Mouse (Mus musculus): ENCODE measurements around the gene Lrrtm4. TPM values are rescaled to one million over a fixed set of nuclear protein-coding genes. Genes with fewer than 3 reads are reported as not detected.

The Lrrtm4 gene
- polyA plus RNA-seq (2012; rRNA removed): 23.3 and 31.9 TPM in 2 replicates

GRCm38 (mm10) chr6:80018765-80019164, at the start of gene Lrrtm4:
Gene Lrrtm4, plus strand, starts transcription at chr6:80018877.
- peak; percentile 72 to 84 for DNase-seq (ENCODE audit: extremely low spot score in 1 of 2, low spot score in 1 of 2)

- peak in 1 of 2 experiments; percentile 22 for DNase-seq (ENCODE audit: extremely low spot score in 1 of 2, low spot score in 1 of 2)
Measured at GRCm38 (mm10) chr6:80019189-80019860, 648 bp downstream of the Lrrtm4 start.

- DNase-seq (ENCODE audit: extremely low spot score in 1 of 2, low spot score in 1 of 2): peak in 1 of 2 experiments; percentile 28
Measured at GRCm38 (mm10) chr6:80019861-80020230, 1.2 kb downstream of the Lrrtm4 start.

GRCm38 (mm10) chr6:80056849-80057248, 38.2 kb downstream of the Lrrtm4 start:
- no peak for DNase-seq (ENCODE audit: extremely low spot score in 1 of 2, low spot score in 1 of 2)

GRCm38 (mm10) chr6:80078001-80078400, 59.3 kb downstream of the Lrrtm4 start:
- peak; percentile 23 to 42 for DNase-seq (ENCODE audit: extremely low spot score in 1 of 2, low spot score in 1 of 2)

GRCm38 (mm10) chr6:80079290-80079689, 60.6 kb downstream of the Lrrtm4 start:
- peak in 1 of 2 experiments; percentile 19 for DNase-seq (ENCODE audit: extremely low spot score in 1 of 2, low spot score in 1 of 2)

- DNase-seq (ENCODE audit: extremely low spot score in 1 of 2, low spot score in 1 of 2): no peak
Measured at GRCm38 (mm10) chr6:80094909-80095308, 76.2 kb downstream of the Lrrtm4 start.

- DNase-seq (ENCODE audit: extremely low spot score in 1 of 2, low spot score in 1 of 2): no peak
Measured at GRCm38 (mm10) chr6:80105343-80105742, 86.7 kb downstream of the Lrrtm4 start.

- DNase-seq (ENCODE audit: extremely low spot score in 1 of 2, low spot score in 1 of 2): no peak
Measured at GRCm38 (mm10) chr6:80105843-80106242, 87.2 kb downstream of the Lrrtm4 start.

- DNase-seq (ENCODE audit: extremely low spot score in 1 of 2, low spot score in 1 of 2): peak in 1 of 2 experiments; percentile 15
Measured at GRCm38 (mm10) chr6:80126419-80126818, 107.7 kb downstream of the Lrrtm4 start.

- no peak for DNase-seq (ENCODE audit: extremely low spot score in 1 of 2, low spot score in 1 of 2)
Measured at GRCm38 (mm10) chr6:80162585-80162984, 143.9 kb downstream of the Lrrtm4 start.

GRCm38 (mm10) chr6:80181916-80182315, 163.2 kb downstream of the Lrrtm4 start:
- DNase-seq (ENCODE audit: extremely low spot score in 1 of 2, low spot score in 1 of 2): no peak

- no peak for DNase-seq (ENCODE audit: extremely low spot score in 1 of 2, low spot score in 1 of 2)
Measured at GRCm38 (mm10) chr6:80182353-80182752, 163.7 kb downstream of the Lrrtm4 start.

- no peak for DNase-seq (ENCODE audit: extremely low spot score in 1 of 2, low spot score in 1 of 2)
Measured at GRCm38 (mm10) chr6:80185489-80186113, 166.9 kb downstream of the Lrrtm4 start.

- DNase-seq (ENCODE audit: extremely low spot score in 1 of 2, low spot score in 1 of 2): no peak
Measured at GRCm38 (mm10) chr6:80186791-80187190, 168.1 kb downstream of the Lrrtm4 start.

- DNase-seq (ENCODE audit: extremely low spot score in 1 of 2, low spot score in 1 of 2): peak in 1 of 2 experiments; percentile 12
Measured at GRCm38 (mm10) chr6:80209476-80209875, 190.8 kb downstream of the Lrrtm4 start.

GRCm38 (mm10) chr6:80210281-80210680, 191.6 kb downstream of the Lrrtm4 start:
- no peak for DNase-seq (ENCODE audit: extremely low spot score in 1 of 2, low spot score in 1 of 2)

- DNase-seq (ENCODE audit: extremely low spot score in 1 of 2, low spot score in 1 of 2): no peak
Measured at GRCm38 (mm10) chr6:80261595-80261994, 242.9 kb downstream of the Lrrtm4 start.

- DNase-seq (ENCODE audit: extremely low spot score in 1 of 2, low spot score in 1 of 2): no peak
Measured at GRCm38 (mm10) chr6:80263972-80264371, 245.3 kb downstream of the Lrrtm4 start.

- DNase-seq (ENCODE audit: extremely low spot score in 1 of 2, low spot score in 1 of 2): no peak
Measured at GRCm38 (mm10) chr6:80264584-80264983, 245.9 kb downstream of the Lrrtm4 start.

- no peak for DNase-seq (ENCODE audit: extremely low spot score in 1 of 2, low spot score in 1 of 2)
Measured at GRCm38 (mm10) chr6:80265746-80266145, 247.1 kb downstream of the Lrrtm4 start.

GRCm38 (mm10) chr6:80286968-80287367, 268.3 kb downstream of the Lrrtm4 start:
- DNase-seq (ENCODE audit: extremely low spot score in 1 of 2, low spot score in 1 of 2): peak in 1 of 2 experiments; percentile 42
